Mouse (Mus musculus): ENCODE results near the gene Ephb1.

Ephb1 gene

DNA sequence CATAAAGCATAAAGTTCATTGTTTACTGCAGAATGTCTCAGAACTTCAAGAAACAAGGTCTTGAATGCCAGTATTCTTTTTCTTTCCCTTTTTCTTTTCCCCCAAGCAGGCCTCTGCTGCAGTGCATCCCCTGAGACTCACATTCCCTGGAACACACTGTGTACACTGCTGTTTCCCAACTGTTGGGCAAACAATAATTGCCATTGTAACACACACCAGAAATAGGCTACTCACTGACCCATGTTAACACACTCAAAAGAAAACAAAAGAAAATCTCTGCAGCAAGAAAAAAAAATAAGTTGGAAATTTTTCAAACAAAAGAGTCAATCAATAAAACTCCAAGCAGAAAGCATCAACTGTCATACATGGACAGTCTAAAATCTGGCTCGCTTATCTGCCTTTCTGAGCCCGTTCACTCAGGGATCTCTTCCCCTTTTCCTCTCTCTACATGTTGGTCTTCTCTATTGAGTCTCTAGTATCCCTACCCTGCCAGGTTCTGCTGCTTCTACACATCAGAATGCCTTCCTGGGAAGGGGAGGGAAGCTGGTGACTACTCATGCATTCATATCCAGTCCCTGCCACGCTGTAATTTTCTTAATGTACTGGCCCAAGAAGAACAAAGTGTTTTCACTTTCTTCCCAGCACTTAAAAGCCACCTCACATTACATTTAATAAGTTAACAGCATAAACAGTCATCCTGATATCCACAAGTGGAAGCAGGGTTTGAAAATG, 285.2 kb downstream of the Ephb1 start:
- DNase-seq (ENCODE audit: low spot score in 2 of 2) = no peak

DNA sequence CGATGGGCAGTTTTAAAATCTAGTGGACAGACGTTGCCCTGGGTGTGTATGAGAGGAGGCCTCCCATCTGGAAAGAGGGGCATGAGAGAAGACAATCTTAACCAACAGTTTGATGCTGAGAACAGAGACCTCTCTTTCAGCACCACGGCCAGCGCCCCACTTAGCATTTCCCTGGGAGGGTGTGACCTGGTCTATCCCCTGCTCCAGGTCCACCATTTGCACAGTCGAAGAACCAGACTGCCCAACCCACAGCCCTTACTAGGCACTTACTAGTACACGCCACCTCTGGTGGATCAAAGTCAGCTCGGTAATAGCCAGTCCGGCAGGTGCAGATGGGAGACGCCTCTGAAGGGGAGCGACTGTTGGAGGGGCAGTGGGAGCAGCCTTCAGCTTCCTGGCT, 287.9 kb downstream of the Ephb1 start:
- no peak for DNase-seq (ENCODE audit: low spot score in 2 of 2)

DNA sequence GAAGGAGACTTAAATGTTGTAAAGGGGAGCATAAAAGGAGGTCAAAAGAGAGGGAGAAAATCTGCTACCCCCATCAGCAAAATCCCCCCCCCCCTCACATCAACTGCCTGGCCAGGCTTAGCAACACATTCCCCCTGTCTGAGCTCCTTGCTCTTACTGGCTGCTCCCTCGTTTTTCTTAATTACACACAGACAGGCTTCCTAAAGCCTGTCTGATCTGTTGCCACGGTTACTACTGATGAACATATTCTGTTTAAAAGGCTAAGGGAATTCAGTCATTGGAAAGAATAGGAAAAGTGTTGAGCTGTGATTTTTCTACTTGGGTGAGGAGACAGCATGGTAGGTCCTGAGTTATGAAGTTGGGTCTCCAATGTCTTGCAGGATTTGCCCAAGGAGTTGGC, 308.6 kb downstream of the Ephb1 start:
- no peak for DNase-seq (ENCODE audit: low spot score in 2 of 2)

DNA sequence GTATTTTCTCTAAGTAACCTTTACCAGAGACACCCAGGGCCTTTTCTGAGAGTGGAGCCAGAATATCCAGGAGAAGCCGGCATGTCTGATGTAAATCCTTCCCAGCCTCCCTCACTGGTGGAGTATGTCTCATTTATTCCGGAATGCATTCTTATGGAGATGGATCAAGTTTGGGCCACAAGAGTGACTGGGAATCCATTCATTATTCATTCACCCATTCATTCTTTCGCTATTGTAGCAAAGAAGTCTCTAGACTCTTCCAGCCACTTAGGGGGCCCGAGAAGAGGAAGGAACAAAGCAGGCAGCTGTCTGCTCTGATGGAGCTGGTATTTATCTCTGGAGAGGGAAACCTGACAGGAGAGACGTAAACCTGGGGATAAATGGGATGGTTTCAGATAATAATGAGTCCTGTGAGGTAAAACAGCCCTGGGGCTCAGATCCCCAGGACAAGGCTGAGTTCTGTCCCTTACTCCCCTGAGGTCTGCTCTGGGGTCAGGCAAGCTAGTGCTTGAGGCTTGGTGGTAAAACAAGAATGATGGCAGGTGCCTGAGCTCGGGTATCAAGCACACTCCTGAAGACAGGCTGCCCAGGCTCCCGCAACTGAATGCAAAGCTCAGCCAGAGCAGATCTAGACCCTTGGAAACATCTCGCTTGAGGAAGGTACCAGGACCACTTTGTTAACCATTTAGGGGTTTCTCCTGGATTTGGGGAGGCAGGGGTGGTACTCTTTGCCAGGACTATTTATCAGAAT, 309.2 kb downstream of the Ephb1 start:
- no peak for DNase-seq (ENCODE audit: low spot score in 2 of 2)

DNA sequence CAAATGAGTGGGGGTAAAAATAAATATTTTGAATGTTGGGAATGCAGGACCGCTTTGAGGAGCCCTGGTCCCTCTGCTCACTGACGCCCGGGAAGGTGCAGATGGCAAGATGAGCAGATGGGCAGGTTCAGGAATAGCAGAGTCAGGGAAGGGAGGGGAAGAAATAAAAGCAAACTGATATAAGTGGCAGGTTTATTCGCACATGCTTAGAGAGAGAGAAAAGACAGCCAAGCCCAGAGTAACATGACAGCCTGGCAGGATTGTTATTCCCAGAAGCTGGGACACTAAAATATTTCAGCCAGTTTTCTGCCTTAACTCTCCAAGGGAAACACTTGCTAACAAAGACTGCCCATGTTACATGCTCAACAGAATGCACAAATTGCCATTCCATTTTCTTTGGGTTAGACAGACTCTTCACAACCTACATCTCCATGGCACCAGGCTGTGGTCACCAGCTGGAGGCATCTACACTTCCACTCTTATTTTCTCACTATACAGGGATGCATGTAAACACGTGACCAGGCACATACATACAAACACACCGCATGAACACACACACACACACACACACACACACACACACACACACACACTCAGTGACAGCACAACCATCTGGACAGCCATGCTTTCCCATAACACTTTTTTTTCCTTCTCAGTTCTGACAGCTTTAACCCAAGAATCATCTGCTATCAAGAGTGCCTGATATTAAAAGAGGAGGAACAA, 315.3 kb downstream of the Ephb1 start:
- DNase-seq (ENCODE audit: low spot score in 2 of 2) = no peak

DNA sequence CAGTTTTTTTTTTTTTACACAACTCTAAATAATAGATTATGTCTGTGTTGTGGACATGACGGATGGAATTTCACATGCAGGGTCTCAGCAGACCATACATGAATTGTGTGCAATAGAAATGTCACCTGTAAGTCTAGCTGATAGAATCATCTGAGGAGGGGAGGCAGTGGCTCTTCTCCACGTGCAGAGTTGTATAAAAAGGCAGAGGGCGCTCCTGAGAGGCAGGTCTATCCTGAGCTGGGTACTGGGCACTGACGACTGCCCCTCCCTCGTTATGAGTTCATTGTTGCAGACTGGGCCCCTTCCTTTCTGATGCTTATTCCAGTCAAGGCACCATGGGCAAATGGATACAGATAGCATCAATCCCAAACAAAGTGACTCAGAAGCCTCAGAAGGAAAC, 318.4 kb downstream of the Ephb1 start:
- no peak for DNase-seq (ENCODE audit: low spot score in 2 of 2)

DNA sequence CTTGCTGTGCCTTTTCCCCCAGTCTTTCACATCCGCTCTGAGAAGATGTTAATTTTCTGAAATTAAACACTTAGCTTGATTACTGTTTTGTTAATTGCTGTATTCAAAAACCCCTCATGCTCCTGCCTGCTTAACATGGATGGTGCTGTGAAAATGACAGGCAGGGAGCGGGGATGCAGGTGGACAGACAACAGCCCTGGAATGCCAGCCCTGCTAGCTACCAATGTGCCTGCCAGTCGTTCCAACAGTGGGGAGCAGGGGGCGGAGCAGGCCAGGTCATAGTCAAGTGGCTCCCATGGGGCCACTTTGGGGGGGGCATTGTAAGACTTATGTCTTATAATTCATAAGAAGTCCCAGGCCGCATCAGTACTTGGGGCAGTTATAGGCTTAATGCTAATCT, 321.3 kb downstream of the Ephb1 start:
- DNase-seq (ENCODE audit: low spot score in 2 of 2) = no peak

DNA sequence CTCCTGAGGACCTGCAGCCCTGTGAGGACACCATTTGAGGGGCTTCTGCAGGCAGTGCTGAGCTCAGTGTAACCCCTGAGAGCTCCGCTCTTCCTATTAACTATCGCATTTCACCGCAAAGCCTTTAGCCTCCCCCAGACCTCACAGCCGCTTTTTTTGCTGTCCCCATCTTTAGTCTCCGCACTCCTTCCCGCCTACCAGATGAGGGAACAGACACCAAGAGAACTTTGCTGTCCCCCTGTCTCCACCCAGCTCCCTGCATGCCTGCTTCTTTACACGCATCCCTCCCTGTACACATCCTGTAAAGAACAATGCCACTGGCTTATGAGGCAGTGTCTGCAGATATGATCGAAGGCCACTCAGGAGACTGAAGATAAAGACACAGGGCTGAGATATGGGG, 322.1 kb downstream of the Ephb1 start:
- no peak for DNase-seq (ENCODE audit: low spot score in 2 of 2)

DNA sequence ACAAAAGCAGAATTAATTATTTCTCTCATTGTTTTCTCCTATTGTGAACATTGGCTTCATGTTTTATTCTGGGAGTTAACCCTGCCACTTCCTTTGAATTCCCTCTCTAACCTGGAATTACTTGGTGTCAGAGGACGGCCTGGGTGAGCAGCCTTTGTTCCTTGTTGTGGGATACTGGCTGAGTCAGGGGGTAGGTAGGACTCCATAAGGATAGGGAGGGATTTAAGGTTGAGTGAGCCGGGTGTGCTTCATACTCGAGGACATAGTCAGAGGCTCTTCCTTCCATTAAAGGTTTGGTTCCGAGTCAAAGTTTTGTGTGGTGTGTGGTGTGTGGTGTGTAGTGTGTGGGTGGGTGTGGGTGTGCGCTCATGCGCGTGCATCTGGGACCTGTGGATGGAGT, 324.8 kb downstream of the Ephb1 start:
- no peak for DNase-seq (ENCODE audit: low spot score in 2 of 2)

DNA sequence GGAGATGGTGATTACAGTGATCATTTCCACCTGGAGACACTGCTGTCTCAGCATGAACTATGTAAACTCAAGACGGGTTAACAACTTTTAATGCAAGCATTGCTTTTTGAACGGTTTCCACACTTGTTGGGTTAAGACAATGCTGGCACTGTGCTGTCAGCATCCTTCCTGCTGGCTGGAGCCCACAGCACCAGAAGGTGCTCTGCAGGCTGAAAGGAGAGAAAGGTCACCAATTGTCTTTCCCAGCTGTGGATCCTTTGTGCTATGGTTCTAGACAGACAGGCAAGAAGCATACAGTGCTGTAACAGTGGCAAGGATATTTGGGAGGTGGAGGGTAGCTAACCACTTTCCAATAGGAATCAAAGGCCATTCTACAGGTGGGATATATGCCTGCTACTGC, 328.4 kb downstream of the Ephb1 start:
- no peak for DNase-seq (ENCODE audit: low spot score in 2 of 2)

DNA sequence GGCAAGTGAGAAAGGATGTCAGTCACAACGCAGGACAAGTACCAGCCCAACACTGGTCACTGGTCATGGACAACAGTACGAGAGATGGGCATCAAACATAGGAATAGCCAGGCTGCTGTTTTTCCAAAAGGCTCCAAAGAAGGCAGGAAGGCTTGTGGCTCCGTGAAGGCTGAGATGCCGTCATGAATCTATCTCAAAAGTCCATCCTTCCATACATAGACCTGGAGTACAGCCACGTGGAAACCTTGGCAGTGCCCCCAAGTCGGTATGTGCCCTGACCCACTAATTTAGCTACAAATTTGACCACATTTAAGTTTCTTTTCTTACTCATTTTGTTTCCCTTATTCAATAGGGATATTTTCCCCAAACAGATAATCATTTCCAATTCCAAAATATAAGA, 329.4 kb downstream of the Ephb1 start:
- no peak for DNase-seq (ENCODE audit: low spot score in 2 of 2)

DNA sequence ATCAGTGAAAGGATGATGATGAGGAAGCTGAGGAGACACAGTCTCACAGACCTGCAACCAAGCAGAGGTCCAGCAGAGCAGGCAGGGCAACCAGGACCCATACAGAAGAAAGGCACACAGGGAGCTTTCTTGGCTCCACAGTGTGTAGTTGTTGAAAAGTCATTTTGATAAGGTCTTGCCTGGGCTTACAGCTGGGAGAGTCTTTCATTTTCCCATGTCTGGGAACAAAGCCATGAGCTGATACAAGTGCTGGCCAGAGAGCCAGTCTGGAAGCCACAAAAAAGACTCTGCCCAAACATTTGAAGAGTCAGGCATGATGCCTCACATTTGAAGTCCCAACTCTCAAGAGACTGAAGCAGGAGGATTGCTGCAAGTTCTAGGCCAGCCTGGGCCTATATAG, 339.0 kb downstream of the Ephb1 start:
- no peak for DNase-seq (ENCODE audit: low spot score in 2 of 2)

DNA sequence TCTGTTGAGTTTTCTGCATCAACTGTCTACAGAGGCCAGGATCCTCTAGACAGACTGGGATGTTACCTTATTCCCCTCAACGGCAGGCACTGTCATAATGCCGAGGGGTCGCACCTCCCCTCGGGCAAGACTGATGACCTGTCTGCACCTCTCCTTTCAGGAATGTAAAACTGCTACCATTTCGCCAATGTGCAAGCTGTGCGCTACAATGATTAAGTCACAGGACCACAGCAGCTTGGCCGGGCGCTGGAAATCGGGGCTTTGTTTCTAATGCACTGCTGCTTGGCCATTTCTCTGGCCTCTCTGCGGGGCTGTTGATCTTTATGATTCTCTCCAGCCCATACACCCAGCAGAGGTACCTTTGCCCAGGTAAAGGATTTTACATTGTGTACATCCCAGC, 346.8 kb downstream of the Ephb1 start:
- no peak for DNase-seq (ENCODE audit: low spot score in 2 of 2)

DNA sequence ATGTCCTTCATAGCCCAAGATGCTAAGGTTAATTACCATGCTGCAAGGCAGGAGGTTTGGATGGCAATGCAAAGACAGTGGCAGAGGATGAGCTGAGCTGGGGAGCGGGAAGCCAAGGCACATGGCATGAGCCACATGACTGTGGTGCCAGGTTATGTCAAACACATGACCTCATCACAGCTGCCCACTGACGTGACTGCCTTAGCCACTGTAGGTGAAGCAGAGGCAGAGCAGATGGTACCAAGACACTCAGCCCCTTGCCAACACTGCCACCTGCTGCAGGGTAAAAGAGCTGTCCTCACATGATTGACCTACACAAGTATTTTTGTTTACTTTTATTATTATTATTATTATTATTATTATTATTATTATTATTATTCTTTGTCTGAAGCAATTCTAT, 348.0 kb downstream of the Ephb1 start:
- no peak for DNase-seq (ENCODE audit: low spot score in 2 of 2)

DNA sequence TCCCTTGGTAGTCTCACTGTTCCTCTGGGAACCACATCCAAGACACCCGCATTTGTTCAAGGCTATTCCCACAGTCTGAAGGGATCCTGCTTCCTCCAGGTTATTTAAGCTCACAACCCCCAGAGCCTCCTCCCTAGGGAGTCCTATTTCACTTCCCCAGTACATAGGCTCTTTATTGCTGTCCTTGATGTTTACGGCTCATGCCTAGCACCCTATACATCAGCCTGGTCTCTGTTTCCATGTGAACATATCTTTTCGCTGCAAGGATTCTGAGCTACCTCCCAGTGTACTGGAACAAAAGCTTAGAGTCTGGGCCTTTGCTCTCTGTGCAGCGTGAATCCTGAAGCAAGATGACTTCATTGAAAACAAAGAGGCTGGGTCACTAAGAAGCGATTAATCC, 351.6 kb downstream of the Ephb1 start:
- no peak for DNase-seq (ENCODE audit: low spot score in 2 of 2)

DNA sequence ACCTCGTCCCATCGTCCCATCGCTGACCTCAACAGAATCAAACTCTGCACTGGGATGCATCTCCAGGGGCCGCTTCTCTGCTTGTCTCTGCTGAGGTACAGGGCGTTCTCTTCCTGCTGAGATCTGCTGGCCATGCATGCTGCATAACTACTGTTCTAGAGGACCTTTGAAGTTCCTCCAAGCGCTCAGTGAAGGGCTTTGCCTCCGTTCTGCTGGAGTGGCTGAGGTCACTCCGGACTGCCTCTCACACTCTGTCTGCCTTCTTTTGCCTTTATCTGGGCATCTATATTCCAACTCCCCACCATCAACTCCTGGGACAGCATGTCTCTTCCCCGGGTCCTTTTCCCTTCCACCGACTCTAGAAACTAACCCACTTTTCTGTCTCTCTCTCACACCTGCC, 352.3 kb downstream of the Ephb1 start:
- DNase-seq (ENCODE audit: low spot score in 2 of 2) = no peak

DNA sequence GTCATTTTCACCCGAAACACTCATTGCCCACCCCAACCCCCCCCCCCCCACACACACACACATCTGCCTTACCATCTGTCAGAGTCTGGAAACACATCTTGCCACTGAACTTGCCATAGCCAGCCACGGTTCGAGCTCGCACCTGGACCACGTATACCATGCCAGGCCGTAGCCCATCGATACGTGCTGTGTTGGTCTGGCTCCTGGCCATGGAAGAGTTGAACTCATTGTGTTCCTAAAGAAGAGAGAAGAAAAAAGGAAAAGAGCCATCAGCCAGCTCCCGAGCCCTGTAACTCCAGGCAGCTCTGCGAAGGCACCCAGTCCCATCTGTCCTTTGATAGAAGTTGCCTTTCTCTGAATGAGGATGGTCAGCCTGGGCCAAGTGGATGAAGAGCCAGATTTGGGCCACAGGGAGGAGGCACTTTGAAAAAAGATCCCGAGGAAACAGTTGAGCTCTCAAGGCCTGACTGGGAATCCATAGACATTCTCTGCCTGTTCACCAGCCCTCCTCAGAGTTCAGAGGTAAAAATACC, 352.8 kb downstream of the Ephb1 start:
- no peak for DNase-seq (ENCODE audit: low spot score in 2 of 2)

DNA sequence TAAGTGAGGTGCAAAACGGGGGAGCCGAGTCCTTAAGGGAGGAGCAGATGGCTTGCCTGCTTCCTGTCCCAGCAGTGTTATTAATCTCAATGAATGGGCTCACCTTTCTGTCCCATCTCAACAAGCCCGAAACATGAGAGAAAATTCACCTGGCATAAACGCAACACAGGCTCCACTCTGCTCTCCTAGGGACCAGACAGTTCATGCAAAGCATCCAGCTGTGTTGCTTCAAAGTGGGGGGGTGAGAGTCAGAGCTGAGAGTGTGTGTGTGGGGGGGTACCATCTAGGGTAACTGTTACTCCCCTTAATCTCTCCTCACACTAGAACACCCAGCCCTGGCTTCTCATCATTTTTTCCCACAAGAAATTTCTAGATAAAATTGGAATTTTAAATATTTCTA, 354.8 kb downstream of the Ephb1 start:
- no peak for DNase-seq (ENCODE audit: low spot score in 2 of 2)

DNA sequence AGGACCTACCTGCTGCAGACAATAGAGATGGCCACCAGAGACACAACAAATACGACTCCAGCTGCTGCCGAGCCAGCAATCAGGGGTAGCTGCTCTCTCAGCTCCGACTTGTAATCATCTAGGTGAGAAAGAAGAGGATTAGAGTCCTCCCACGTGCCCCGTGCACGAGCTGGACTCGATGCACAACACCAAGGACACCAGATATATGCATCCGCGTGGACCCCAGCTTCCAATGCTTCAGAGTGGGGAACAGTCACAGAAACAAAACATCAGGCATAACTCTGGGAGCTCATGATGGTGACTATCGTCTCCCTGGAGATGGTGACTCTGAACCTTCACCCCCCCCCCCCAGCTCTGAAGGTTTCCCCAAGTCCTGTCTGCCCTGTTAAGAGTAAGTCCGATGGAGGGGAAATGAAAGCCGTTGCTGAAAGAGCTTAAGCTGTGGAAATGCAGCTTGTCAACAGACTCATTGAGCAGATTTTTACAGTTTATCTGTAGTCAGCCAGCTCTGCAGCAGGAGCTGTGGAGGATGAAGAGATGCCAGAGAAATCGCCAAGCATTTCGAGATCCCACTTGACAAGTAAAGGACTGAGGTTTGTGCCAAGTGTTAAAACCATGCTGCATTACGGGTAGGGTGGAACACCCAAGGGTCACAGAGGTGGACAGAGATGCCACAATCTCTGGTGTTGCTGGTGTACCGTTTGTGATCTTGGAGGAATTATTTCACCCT, 357.6 kb downstream of the Ephb1 start:
- DNase-seq (ENCODE audit: low spot score in 2 of 2) = no peak

DNA sequence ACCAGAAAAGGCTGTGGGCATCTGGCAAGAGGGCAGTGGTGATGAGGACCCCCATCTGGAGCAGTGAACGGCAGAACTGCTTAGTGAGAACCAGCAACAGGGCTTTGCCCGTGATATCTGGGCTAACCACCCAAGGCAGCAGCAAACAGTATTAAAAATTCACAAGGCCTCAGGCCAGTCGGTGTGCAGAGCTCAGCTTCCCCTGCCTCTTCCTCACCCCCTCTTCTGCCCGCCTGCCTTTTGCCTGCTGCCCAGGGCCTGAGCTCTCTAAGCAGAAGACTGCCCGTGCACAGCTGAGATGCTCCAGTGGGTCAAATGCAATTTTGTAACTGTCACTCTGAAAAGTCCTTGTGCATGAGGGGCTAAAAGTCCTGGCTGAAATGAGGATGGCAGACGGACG, 358.3 kb downstream of the Ephb1 start:
- no peak for DNase-seq (ENCODE audit: low spot score in 2 of 2)

DNA sequence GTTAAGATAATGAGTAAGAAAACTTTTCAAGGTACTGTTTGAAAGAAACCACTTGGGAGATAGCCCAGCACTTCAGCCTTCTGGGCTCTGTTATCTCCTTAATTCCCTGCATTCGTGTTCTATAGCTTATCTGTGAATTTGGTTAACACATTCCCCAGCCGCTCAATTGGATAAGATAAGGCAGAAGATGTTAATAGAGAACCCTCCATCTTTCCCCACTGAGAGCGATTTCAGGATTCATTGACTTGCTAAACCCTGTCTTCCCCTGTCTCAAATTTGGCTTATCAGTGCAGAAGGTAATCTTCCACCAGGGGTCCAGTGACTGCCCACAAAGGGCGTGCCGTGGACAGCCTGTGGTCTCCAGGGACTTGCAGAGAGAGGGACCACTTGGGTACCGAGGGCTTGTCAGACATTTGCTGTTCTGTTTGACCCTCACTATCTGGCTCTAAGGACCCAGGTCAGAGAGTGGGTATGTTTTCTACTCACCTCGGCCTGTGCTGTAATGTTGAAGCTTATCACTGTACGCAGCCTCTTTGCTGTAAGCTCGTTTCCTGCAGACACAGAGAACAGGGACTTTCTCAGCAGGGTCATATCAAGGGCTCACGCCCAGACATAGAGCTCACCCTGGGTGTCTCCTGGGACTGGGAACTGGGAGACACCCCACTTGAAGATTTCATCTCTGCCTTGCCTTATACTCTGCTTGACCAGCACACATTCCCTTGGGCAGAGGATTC, 358.9 kb downstream of the Ephb1 start:
- DNase-seq (ENCODE audit: low spot score in 2 of 2) = no peak

All from urinary bladder, adult 18-20 months (tissue).